Mouse (Mus musculus) right cerebral cortex, adult 18-20 months (tissue): ENCODE results near the gene App.
A peak's percentile ranks its signal among the peaks of the same experiment; 100 is the strongest.

Experiments
- DNase-seq: peaks from one replicate; pipeline ENCODE4 v3.0.0; 2022; ENCODE audit warnings: mixed read lengths

App gene

GRCm38 (mm10) chr16:85117541-85117940 is 56.0 kb downstream of the App start:
- no peak for DNase-seq

DNA sequence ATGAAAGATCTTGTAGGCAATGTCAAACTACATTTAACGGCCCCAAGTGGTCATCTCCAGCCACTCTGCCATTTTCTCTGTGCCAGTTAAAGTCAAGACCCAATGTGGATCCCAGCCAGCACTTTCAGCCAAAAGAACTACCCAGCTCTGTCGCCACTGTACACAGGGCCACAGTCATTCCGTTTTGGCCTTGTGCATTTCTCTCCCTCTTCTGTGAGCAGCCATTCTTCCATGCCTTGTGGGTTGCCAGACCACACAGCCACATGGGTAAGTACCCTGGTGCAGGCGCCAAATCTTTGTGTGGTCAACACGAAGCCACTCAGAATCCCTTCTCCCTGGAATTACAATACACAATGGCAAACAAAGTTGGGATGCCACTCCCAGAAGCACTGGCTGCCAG is 57.7 kb downstream of the App start:
- peak; percentile 30 for DNase-seq

DNA sequence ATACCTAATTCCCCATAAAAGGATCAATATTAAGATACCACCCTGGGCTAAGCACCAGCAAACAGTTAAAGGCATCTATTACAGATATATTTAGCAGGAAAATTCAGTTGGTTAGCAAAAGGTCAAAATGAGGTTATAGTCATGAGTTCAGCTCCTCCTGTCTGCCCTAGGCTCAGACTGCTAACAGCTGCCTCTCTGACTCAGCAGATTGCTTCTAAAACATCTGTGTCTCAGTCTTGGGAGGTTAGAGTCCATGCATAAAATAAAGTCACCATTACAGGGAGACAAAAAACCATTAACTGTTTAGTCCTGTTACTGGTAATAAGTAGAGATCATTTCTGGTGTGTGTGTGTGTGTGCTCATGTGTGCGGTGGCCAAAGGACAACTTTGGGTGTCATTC is 58.8 kb downstream of the App start:
- no peak for DNase-seq

GRCm38 (mm10) chr16:85113941-85114340 is 59.6 kb downstream of the App start:
- DNase-seq: no peak

- no peak for DNase-seq
Observed at GRCm38 (mm10) chr16:85112254-85112653, 61.3 kb downstream of the App start.

GRCm38 (mm10) chr16:85110428-85110827 is 63.1 kb downstream of the App start:
- peak; percentile 53 for DNase-seq

GRCm38 (mm10) chr16:85108486-85108885 is 65.1 kb downstream of the App start:
- no peak for DNase-seq

- no peak for DNase-seq
Observed at GRCm38 (mm10) chr16:85106644-85107323, 66.8 kb downstream of the App start.

- DNase-seq: no peak
Observed at GRCm38 (mm10) chr16:85105603-85106002, 68.0 kb downstream of the App start.

DNA sequence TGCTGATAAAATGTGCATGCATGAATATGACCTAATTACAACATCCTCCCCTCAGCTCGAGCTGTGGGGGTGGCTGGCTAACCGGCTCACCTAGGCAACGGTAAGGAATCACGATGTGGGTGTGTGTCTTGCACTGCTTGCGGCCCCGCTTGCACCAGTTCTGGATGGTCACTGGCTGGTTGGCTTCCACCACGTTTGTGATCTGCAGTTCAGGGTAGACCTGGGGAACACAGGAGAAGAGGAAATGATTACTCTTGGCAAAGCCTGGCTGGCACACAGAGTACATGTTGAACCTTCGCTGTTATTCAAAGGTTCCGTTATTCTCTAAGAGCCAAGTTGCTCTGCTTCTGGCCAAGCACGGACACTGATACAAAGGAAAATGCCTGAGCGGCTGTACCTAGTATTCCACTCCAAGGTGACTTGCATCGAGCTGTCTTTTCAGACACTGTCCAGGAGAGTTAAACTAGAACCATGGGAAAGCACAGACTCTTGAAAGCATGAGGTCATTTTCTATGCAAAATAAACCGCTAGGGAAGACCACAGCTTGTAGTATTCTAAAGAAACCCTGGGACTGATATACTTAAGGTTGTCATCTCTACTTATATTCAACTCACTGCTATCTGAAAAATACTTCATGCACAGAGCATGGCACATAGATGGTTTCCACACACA is 70.3 kb downstream of the App start:
- no peak for DNase-seq

GRCm38 (mm10) chr16:85101544-85101943 is 72.0 kb downstream of the App start:
- no peak for DNase-seq

DNA sequence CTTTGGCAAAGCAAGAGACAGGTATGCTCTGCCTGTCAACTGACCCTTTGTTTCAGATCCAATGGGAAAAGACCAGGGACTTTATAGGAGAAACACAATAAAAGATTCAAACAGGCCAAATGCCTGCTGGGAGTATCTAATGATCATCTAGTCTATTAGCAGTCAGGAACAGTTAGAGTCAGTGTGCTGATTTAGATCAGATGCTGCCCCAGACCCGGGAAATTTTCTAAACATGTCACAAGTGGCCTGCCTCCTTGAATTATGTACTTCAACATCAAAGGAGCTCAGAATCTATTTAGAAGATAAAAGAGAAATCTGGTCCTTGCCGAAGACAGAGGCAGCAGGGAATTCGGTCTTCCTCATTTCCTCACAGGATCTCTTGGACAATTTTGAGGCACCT is 72.8 kb downstream of the App start:
- no peak for DNase-seq

GRCm38 (mm10) chr16:85099487-85099886 is 74.1 kb downstream of the App start:
- no peak for DNase-seq

DNA sequence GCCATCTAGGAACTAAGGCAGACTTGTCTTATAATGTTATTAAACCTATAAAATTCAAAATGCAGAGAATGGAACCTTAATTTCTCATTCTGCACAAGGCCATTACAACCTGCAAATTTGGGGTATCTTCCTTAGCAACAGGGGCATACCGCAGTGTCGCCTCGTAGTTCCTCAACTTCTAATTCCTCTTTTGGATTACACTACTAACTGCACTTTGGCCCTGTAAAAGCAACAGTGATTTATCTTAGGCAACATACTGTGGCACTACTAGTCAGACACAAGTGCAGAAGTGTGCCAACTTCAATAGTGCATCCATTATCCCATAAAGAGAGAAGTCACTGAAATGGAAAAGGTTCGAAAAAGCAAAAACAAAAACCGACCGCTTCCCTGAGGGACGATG is 74.5 kb downstream of the App start:
- no peak for DNase-seq

GRCm38 (mm10) chr16:85096396-85096795 is 77.2 kb downstream of the App start:
- DNase-seq: no peak

- no peak for DNase-seq
Observed at GRCm38 (mm10) chr16:85095923-85096322, 77.6 kb downstream of the App start.

- no peak for DNase-seq
Observed at GRCm38 (mm10) chr16:85092644-85093091, 80.9 kb downstream of the App start.

DNA sequence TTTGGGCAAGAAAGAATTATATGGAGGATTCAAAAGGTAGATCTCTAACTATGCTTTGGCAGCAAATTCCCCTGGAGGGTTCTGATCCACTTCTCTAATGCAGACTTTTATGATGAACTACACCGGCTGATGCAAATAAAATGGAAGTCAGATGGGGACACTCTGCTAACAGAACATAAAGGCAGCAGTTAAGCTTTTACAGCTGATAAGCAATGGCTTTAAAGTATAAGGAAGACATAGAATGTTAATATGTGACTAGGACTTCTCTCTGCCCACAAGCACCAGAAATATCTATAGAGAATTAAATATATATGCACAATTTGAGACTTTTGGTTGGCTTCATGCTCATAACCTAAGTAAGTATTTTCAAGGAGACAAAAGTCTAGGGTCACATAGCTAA is 81.4 kb downstream of the App start:
- no peak for DNase-seq

DNA sequence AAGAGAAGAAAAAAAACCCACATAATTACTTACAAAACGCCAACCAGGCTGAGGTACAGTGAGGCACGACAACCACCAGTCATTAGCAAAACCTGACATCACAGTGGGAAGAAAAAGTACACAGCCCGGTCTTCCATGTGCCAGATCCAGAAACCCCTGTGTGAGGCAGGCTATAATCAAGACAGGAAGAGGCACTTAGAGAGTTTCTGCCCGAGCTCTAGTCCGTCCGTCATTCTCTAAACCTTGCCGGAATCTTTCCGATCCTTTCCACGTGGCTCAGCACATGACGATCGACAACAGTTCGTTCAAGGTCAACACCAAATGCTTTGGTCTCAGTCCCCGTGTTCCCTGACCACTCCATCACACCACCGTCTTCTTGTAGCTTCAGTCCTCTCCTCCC is 82.6 kb downstream of the App start:
- DNase-seq: no peak

- no peak for DNase-seq
Observed at GRCm38 (mm10) chr16:85088126-85088525, 85.4 kb downstream of the App start.

GRCm38 (mm10) chr16:85086303-85086702 is 87.3 kb downstream of the App start:
- no peak for DNase-seq

- no peak for DNase-seq
Observed at GRCm38 (mm10) chr16:85085902-85086301, 87.7 kb downstream of the App start.

DNA sequence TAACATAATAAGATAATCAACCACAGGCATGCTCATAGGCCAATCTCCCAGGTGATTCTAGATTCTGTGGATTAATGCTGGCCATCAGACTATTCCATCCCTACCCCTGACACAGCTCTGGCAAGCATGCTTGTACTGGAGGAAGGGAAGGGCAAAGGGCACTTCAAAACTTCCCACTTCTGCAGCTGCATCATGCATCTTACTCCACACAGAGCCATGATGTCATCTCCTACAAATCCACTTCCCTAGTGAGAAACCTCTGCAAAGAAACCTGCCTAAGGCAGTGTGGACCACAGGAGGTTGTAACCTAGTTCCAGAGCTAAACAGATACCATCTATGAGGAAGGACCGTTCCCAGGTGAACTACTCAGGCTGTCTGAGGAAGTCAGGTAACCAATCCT is 89.4 kb downstream of the App start:
- DNase-seq: no peak

DNA sequence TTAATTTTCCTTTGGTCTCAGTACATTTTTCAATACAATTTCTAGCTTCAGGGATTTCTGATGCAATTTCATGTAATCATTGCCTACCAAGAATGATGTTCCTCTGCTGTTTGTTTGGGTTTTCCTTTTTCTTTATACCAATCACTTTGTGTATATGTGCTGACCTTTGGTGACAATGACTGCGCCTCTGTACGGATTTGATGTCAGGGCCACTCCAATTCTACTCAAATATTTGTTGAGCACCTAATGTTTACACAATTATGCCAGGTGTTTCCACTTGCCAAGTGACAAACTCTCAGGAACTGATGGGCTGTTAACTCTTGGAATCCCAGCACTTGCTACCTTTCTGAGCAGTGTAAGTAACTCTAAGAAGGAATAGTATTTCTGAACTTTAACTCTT is 98.2 kb downstream of the App start:
- DNase-seq: no peak

- no peak for DNase-seq
Observed at GRCm38 (mm10) chr16:85074889-85075288, 98.7 kb downstream of the App start.
